Mouse (Mus musculus): ENCODE data around the gene Cfap73. TPM values are rescaled to one million over a fixed set of nuclear protein-coding genes. Genes with fewer than 3 reads are reported as not detected.

The Cfap73 gene
- total RNA-seq (2021) = not detected

GRCm38 (mm10) chr5:120634131-120634530, at the start of gene Cfap73:
Cfap73 (minus strand) TSS chr5:120634235.
- intact Hi-C loops (cut with DNase I) = no loop called here
- DNase-seq (ENCODE audit: low spot score) = no peak

DNA sequence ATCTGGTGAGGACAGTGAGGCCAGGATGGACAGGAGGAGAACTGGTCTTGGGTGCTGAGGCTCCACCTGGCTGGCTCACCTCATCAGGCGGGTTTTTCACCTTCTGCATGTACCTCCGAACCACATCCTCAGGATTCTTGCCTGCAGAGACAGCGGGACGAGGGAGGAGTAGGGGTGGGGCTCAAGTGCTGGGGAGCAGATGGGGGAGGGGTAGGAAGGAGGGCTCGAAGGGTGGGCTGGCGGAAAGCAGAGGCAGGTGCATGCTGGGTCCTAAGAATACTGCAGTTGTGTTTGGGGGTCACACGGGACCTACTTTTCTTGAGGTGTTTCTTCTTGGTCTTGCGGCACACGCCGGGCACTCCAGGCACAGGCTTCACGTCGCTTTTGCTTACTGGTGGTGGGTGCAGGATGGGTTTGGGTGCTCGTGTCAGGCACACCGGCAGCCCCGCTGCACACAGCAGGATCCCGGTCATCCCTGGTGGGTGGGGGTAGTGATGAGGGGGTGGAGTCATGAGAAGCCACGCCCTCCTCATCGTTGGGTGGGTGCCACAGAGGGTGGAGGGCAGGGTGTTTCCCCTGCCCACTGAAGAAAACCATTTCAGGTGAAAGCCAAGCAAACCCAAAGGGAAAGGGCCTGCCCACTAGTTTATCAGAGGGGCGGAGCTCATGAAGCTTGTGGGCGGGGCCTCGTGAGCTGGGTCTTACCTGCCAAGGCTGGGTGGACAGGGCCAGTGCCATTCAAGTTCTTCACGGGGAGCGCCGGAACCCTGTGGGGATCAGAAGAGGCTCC, 49.1 kb upstream of the Cfap73 start:
- no peak for DNase-seq (ENCODE audit: low spot score)
- intact Hi-C loops (cut with DNase I) = no loop called here

- intact Hi-C loops (cut with DNase I) = no loop called here
These were observed 46.9 kb upstream of the Cfap73 start for GRCm38 (mm10) chr5:120680918-120681317.

DNA sequence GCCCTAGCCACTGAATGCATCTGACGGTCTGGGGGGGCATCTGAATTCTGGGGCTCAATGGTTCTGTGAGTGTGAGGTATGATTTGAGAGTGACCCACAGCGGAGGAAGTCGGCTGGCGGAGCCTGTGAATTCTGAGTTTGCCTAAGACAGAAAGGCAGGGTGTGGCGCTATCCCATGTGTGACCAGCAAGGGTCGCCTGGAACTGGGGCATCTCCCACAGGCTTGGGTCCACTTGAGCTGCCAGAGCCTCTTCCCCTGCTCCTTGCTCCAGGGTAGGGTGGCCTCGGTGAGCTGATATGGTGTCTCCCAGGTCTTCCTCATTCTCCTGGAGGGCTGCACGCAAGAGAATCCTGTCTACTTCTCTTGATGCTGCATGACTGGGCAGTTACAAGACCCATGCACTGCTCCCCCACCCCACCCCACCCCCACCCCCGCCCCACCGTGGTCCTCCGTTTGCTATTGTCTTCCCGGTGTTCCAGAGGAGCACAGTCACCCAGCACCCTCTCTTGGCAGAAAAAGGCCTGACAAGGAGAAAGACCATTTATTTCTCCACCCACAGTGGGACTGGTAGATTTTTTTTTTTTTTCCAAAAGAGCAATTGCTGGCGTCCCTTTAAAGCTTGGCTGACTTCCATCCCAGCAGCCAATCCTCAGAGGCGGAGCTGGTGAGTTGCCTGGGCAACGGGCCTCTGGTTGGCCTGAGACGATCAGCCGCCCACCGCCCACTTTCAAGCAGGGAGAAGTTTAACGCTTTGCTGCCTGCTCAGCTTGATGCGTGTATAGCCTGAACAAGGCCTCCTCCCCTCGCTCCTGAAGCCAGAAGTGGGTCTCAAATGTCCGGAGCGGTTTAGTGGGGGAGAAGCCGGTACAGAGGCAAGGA, 45.9 kb upstream of the Cfap73 start:
- peak; percentile 63 for DNase-seq (ENCODE audit: low spot score)

More at GRCm38 (mm10) chr5:120680918-120681317, 46.9 kb upstream of the Cfap73 start:
- DNase-seq (ENCODE audit: low spot score) = no peak

DNA sequence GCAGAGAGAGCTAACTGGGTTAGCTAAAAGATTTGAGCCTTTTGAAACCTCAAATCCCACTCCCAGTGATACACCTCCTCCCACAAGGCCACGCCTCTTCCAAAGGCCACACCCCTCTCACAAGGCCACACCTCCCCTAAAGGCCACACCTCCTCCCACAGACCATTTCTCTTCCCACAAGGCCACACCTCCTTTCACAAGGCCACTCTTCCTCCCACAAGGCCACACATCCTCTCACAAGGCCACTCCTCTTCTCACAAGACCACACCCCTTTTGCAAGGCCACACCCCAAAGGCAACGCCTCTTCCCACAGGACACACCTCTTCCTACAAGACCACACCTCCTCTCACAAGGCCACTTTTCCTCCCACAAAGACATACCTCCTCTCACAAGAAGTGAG, 43.5 kb upstream of the Cfap73 start:
- intact Hi-C loops (cut with DNase I) = no loop called here
- DNase-seq (ENCODE audit: low spot score) = no peak

More for the DNA sequence above, 45.9 kb upstream of the Cfap73 start:
- intact Hi-C loops (cut with DNase I) = loop anchor here (1.0 kb wide), 2 partner anchors 34 to 66 kb away; no protein-coding TSS in a partner anchor

GRCm38 (mm10) chr5:120674229-120675145, 40.5 kb upstream of the Cfap73 start:
- no peak for DNase-seq (ENCODE audit: low spot score)
- intact Hi-C loops (cut with DNase I) = no loop called here

DNA sequence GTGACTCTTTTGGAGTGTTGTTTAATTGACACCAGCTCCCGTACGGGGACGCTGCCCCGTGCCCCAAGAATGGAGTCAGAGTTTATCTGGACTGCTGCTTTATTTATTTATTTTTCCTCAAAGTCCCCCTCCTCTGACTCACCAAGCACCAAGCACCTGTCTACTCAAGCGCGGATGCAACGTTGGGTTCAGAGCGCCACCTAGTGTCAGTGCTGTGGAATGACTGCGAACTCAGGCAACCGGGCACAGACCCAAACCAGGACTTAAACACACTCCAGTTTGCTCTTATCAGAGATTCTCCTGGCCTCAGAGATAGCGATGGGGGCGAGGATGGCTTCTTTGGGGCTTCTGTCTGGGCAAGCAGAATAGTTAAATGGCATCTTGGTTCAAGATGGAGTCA, 39.6 kb upstream of the Cfap73 start:
- no peak for DNase-seq (ENCODE audit: low spot score)
- intact Hi-C loops (cut with DNase I) = loop anchor here (1.0 kb wide), 1 partner anchor 53 kb away; no protein-coding TSS in a partner anchor

GRCm38 (mm10) chr5:120671865-120672264, 37.8 kb upstream of the Cfap73 start:
- intact Hi-C loops (cut with DNase I) = no loop called here
- DNase-seq (ENCODE audit: low spot score) = no peak

- no peak for DNase-seq (ENCODE audit: low spot score)
- intact Hi-C loops (cut with DNase I) = no loop called here
These were observed 36.1 kb upstream of the Cfap73 start for GRCm38 (mm10) chr5:120670132-120670531.

DNA sequence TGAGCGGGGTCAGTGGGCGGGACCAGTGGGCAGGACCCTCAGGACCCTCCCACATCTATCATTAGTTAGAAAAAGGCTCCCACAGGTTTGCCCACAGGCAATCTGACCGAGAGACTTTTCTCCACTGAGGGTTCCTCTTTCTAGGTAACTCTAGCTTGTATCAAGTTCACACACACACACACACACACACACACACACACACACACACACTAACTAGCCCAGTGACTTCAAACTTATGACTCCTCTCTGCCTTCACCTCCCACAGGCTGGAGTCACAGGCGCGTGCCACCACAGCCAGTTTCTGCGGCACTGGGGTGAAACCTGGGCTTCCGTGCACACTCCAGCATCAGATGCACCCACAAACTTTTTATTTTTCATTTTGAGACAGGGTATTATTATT, 34.7 kb upstream of the Cfap73 start:
- intact Hi-C loops (cut with DNase I) = no loop called here
- no peak for DNase-seq (ENCODE audit: low spot score)

DNA sequence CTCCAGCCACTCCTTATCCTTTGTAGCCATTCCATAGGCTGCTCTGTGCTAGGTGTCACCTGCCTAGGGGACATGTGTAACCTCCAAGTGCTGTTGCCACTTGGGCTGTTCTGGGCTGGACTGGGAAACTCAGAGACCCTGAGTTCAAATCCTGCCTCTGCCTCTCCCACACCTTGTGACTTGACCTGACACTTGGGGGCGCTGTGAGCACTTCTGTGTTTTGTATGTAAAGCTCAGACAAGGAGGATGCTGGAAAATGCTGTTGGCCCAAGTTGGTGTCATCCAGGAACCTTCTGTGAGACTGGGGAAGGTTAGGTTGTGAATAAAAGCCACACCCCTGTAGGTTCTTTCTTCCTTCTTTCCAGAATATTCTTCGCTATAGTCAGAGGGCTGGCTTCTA, 30.9 kb upstream of the Cfap73 start:
- DNase-seq (ENCODE audit: low spot score) = no peak
- intact Hi-C loops (cut with DNase I) = no loop called here

GRCm38 (mm10) chr5:120660816-120661215, 26.8 kb upstream of the Cfap73 start:
- DNase-seq (ENCODE audit: low spot score) = no peak
- intact Hi-C loops (cut with DNase I) = no loop called here

GRCm38 (mm10) chr5:120656281-120656751, 22.3 kb upstream of the Cfap73 start:
- intact Hi-C loops (cut with DNase I) = no loop called here
- DNase-seq (ENCODE audit: low spot score) = no peak

- no peak for DNase-seq (ENCODE audit: low spot score)
- intact Hi-C loops (cut with DNase I) = no loop called here
These were observed 19.8 kb upstream of the Cfap73 start for GRCm38 (mm10) chr5:120653873-120654272.

DNA sequence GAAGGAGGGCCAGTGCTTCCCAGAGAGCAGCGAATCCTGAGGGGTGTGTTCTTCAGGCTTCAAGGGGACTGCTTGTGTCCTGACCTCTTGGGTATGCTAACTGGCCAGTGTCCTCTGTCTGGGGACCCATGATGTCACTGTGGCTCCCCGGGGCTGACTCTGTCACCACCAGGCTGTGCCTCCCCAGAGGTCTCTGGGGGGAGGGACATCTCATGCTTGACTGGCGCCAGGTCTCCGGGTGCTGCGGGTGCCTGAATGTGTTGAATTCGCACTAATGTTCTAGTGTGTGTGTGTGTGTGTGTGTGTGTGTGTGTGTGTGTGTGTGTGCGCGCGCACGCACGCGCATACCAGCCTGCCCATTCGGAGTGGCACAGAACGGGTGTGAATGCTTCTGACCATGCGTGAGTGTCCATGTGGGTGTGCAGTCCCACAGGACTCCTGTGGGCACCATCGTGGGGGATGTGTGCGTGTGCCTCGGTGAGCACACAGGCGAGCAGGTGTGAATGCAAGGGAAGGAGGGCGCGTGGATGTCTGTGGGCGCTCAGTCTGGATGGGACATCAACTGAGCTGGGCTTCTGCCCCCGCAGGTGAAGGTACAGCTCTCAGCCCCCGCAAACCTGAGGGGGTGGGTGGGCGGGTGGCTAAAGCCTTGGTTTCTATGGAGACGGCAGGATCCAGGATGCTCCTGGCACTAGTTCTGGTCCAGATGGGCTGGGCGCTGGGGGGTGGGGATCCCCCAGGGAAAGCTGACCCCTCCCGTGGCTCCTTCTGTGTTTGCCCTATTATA, 19.1 kb upstream of the Cfap73 start:
- intact Hi-C loops (cut with DNase I) = no loop called here

DNA sequence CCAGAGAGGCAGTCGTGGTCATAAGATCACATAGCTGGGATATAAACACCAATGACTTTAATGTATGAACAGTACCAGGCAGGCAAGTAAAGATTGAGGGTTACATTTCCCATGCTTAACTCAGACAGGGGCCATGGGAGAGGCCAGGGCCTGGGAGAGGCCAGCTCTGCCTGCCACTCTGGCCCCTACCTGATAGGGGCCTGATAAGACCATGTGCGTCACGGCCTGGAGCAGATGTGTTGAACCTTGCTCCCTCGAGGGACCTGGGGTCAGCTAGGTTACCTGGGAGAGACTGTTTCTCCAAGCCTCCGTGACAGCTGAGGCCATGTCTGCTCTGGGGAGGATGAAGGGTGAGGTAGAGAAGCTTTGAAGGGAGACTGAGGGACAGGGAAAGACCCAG, 17.2 kb upstream of the Cfap73 start:
- no peak for DNase-seq (ENCODE audit: low spot score)
- intact Hi-C loops (cut with DNase I) = no loop called here

More for the DNA sequence above, 19.1 kb upstream of the Cfap73 start:
- no peak for DNase-seq (ENCODE audit: low spot score)

DNA sequence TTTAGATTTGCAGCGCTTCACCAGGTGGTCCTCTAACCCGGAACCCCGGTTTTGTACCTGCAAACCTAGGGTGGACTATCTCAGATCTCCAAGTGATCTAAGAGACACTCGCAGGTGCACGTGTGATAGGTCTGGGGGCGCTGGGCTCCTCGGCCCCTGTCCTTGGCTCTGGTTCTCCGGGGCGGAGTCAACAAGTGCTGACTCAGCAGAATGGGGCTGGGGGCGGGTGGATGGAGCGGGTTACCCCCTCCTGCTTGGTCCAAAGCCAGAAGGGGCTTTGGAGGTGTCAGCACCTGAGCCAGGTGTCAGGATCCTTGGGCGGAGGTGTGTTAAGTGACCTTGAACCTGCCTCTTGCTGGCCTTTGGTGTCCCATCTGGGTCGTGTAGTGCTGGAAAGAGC, 15.9 kb upstream of the Cfap73 start:
- no peak for DNase-seq (ENCODE audit: low spot score)
- intact Hi-C loops (cut with DNase I) = no loop called here

GRCm38 (mm10) chr5:120649374-120649933, 15.4 kb upstream of the Cfap73 start:
- no peak for DNase-seq (ENCODE audit: low spot score)
- intact Hi-C loops (cut with DNase I) = no loop called here

Data from heart, postnatal 25 days (tissue).